Mouse (Mus musculus): ENCODE measurements around the gene Fhl2. TPM values are rescaled to one million over a fixed set of nuclear protein-coding genes. Genes with fewer than 3 reads are reported as not detected.
A peak's percentile ranks its signal among the peaks of the same experiment; 100 is the strongest.

Gene Fhl2
- polyA plus RNA-seq (2012; fragmentation: generic; extraction: Trizol), result 135 TPM
- long read RNA-seq, experiment 1, transcript Fhl2-201 (6 exons, 1,563 nt), result major isoform, 144 of 177 reads
- long read RNA-seq, experiment 1, partial matches to known transcripts, result 23 of 177 reads
- long read RNA-seq, experiment 1, other reads (novel, unspliced or antisense), result 10 of 177 reads
- long read RNA-seq, experiment 2, transcript Fhl2-201 (6 exons, 1,563 nt), result major isoform, 311 of 325 reads
- long read RNA-seq, experiment 2, partial matches to known transcripts, result 8 of 325 reads
- long read RNA-seq, experiment 2, other reads (novel, unspliced or antisense), result 6 of 325 reads

GRCm38 (mm10) chr1:43196661-43197241 is at the start of gene Fhl2:
Gene Fhl2, minus strand, starts transcription at chr1:43196984.
- TF ChIP-seq CEBPB (IDR thresholded peaks at IDR 0.05; ENCODE audit: low read depth), result no peak
- TF ChIP-seq FOSL1 (IDR thresholded peaks at IDR 0.05; ENCODE audit: insufficient read depth, low read length, poor library complexity, severe bottlenecking), result no peak
- TF ChIP-seq MAX (IDR thresholded peaks at IDR 0.05), result no peak
- TF ChIP-seq MYOD1 (IDR thresholded peaks at IDR 0.05; ENCODE audit: control insufficient read depth, insufficient read length, low read depth), result no peak
- no peak for TF ChIP-seq CTCF (IDR thresholded peaks at IDR 0.05; ENCODE audit: control insufficient read depth, insufficient read depth, insufficient read length)
- TF ChIP-seq MYOG (IDR thresholded peaks at IDR 0.05; ENCODE audit: control insufficient read depth, extremely low read depth, insufficient read length), result no peak
- TF ChIP-seq USF1 (IDR thresholded peaks at IDR 0.05; ENCODE audit: low read depth), result no peak
- no peak within 1 kb of the TSS for H3ac ChIP-seq (ENCODE audit: control insufficient read depth, insufficient read length, low read depth)
- H3K79me2 ChIP-seq (ENCODE audit: control insufficient read depth, insufficient read depth), result no peaks in the 10 kb centered on the region
- H3K79me3 ChIP-seq (ENCODE audit: low read depth), result no peaks in the 10 kb centered on the region
- H3K27me3 ChIP-seq (ENCODE audit: control insufficient read depth, insufficient read depth, insufficient read length), result no peaks in the 10 kb centered on the region
- H3K36me3 ChIP-seq (ENCODE audit: control insufficient read depth, insufficient read depth), result no peaks in the 10 kb centered on the region
- H3K4me3 ChIP-seq (ENCODE audit: insufficient read depth, poor library complexity, severe bottlenecking), result no peak within 1 kb of the TSS

GRCm38 (mm10) chr1:43245014-43245413 is 48.2 kb upstream of the Fhl2 start:
- TF ChIP-seq FOSL1 (IDR thresholded peaks at IDR 0.05; ENCODE audit: insufficient read depth, low read length, poor library complexity, severe bottlenecking), result no peak
- peak; percentile 2 for TF ChIP-seq MYOD1 (IDR thresholded peaks at IDR 0.05; ENCODE audit: control insufficient read depth, insufficient read length, low read depth)
- Histone ChIP-seq H3K36me3 (ENCODE audit: control insufficient read depth, insufficient read depth) (no peaks in the 10 kb centered on the region), H3ac (ENCODE audit: control insufficient read depth, insufficient read length, low read depth) (no peak overlapping the region), H3K27me3 (ENCODE audit: control insufficient read depth, insufficient read depth, insufficient read length) (no peaks in the 10 kb centered on the region), H3K79me2 (ENCODE audit: control insufficient read depth, insufficient read depth) (no peaks in the 10 kb centered on the region), H3K4me3 (ENCODE audit: insufficient read depth, poor library complexity, severe bottlenecking) (no peak overlapping the region), H3K79me3 (ENCODE audit: low read depth) (no peaks in the 10 kb centered on the region)

DNA sequence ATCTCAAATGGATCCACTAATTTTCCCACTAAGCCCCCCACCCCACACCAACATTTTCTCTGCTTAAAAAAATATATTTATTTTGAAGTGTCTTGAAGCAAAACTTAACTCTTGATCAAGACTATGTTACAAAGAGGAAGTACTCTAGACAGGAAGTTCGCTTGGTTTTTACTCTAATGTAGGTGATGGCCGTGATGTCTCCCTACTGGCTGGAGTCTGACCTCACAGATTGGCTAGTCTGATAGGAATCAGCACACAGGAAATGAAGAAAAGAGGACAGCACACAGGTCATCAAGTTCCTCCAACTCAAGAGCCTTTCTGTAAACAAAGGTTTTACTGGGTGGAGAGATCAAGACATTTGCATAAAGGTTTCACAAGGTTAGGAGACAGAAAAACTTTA is 44.4 kb upstream of the Fhl2 start:
- Histone ChIP-seq H3K79me2 (ENCODE audit: control insufficient read depth, insufficient read depth) (no peaks in the 10 kb centered on the region), H3K79me3 (ENCODE audit: low read depth) (no peaks in the 10 kb centered on the region), H3K4me3 (ENCODE audit: insufficient read depth, poor library complexity, severe bottlenecking) (no peak overlapping the region), H3K36me3 (ENCODE audit: control insufficient read depth, insufficient read depth) (no peaks in the 10 kb centered on the region), H3K27me3 (ENCODE audit: control insufficient read depth, insufficient read depth, insufficient read length) (no peaks in the 10 kb centered on the region), H3ac (ENCODE audit: control insufficient read depth, insufficient read length, low read depth) (no peak overlapping the region)
- TF ChIP-seq USF1 (IDR thresholded peaks at IDR 0.05; ENCODE audit: low read depth) (no peak), MAX (IDR thresholded peaks at IDR 0.05) (no peak), CTCF (IDR thresholded peaks at IDR 0.05; ENCODE audit: control insufficient read depth, insufficient read depth, insufficient read length) (no peak), FOSL1 (IDR thresholded peaks at IDR 0.05; ENCODE audit: insufficient read depth, low read length, poor library complexity, severe bottlenecking) (no peak), CEBPB (IDR thresholded peaks at IDR 0.05; ENCODE audit: low read depth) (no peak), MYOD1 (IDR thresholded peaks at IDR 0.05; ENCODE audit: control insufficient read depth, insufficient read length, low read depth) (no peak)

GRCm38 (mm10) chr1:43239796-43240313 is 43.1 kb upstream of the Fhl2 start:
- Histone ChIP-seq H3K79me2 (ENCODE audit: control insufficient read depth, insufficient read depth) (no peaks in the 10 kb centered on the region), H3K4me3 (ENCODE audit: insufficient read depth, poor library complexity, severe bottlenecking) (no peak overlapping the region), H3K79me3 (ENCODE audit: low read depth) (no peaks in the 10 kb centered on the region), H3K27me3 (ENCODE audit: control insufficient read depth, insufficient read depth, insufficient read length) (no peaks in the 10 kb centered on the region), H3ac (ENCODE audit: control insufficient read depth, insufficient read length, low read depth) (no peak overlapping the region), H3K36me3 (ENCODE audit: control insufficient read depth, insufficient read depth) (no peaks in the 10 kb centered on the region)
- no peak for TF ChIP-seq CTCF (IDR thresholded peaks at IDR 0.05; ENCODE audit: control insufficient read depth, insufficient read depth, insufficient read length)
- TF ChIP-seq CEBPB (IDR thresholded peaks at IDR 0.05; ENCODE audit: low read depth), result no peak
- TF ChIP-seq MAX (IDR thresholded peaks at IDR 0.05), result no peak
- TF ChIP-seq FOSL1 (IDR thresholded peaks at IDR 0.05; ENCODE audit: insufficient read depth, low read length, poor library complexity, severe bottlenecking), result no peak
- no peak for TF ChIP-seq MYOG (IDR thresholded peaks at IDR 0.05; ENCODE audit: control insufficient read depth, extremely low read depth, insufficient read length)
- TF ChIP-seq MYOD1 (IDR thresholded peaks at IDR 0.05; ENCODE audit: control insufficient read depth, insufficient read length, low read depth), result no peak
- TF ChIP-seq USF1 (IDR thresholded peaks at IDR 0.05; ENCODE audit: low read depth), result no peak

GRCm38 (mm10) chr1:43238471-43238870 is 41.7 kb upstream of the Fhl2 start:
- H3ac ChIP-seq (ENCODE audit: control insufficient read depth, insufficient read length, low read depth), result no peak overlapping the region
- no peak for TF ChIP-seq MAX (IDR thresholded peaks at IDR 0.05)
- no peak for TF ChIP-seq MYOG (IDR thresholded peaks at IDR 0.05; ENCODE audit: control insufficient read depth, extremely low read depth, insufficient read length)
- no peak for TF ChIP-seq MYOD1 (IDR thresholded peaks at IDR 0.05; ENCODE audit: control insufficient read depth, insufficient read length, low read depth)
- TF ChIP-seq CEBPB (IDR thresholded peaks at IDR 0.05; ENCODE audit: low read depth), result no peak
- no peak for TF ChIP-seq FOSL1 (IDR thresholded peaks at IDR 0.05; ENCODE audit: insufficient read depth, low read length, poor library complexity, severe bottlenecking)
- no peak for TF ChIP-seq CTCF (IDR thresholded peaks at IDR 0.05; ENCODE audit: control insufficient read depth, insufficient read depth, insufficient read length)
- no peak for TF ChIP-seq USF1 (IDR thresholded peaks at IDR 0.05; ENCODE audit: low read depth)
- H3K79me3 ChIP-seq (ENCODE audit: low read depth), result no peaks in the 10 kb centered on the region
- no peaks in the 10 kb centered on the region for H3K36me3 ChIP-seq (ENCODE audit: control insufficient read depth, insufficient read depth)
- no peaks in the 10 kb centered on the region for H3K79me2 ChIP-seq (ENCODE audit: control insufficient read depth, insufficient read depth)
- H3K27me3 ChIP-seq (ENCODE audit: control insufficient read depth, insufficient read depth, insufficient read length), result no peaks in the 10 kb centered on the region
- no peak overlapping the region for H3K4me3 ChIP-seq (ENCODE audit: insufficient read depth, poor library complexity, severe bottlenecking)

All from C2C12 (cell line).